Mouse (Mus musculus) intestine, embryonic 14.5 days (tissue): Measurements from ENCODE around the gene Shmt1. TPM values are rescaled to one million over a fixed set of nuclear protein-coding genes. Genes with fewer than 3 reads are reported as not detected.

Experiments
- ATAC-seq: fragments of 200-750 bp; cut with Nextera tagmentation; replicated peaks from 2 replicates; pipeline ENCODE4 v1.8.0; 2017; ENCODE audit warnings: low read depth, moderate number of reproducible peaks, moderate TSS enrichment, moderate library complexity; ENCODE audit not compliant: low FRiP score, low TSS enrichment
- DNase-seq: peaks from one replicate; pipeline ENCODE4 v3.0.0-alpha.2; 2018; ENCODE audit warnings: low spot score
- H3K27ac ChIP-seq: fragments of 300-500 bp; sonication (generic); 2 replicates; pipeline ENCODE4 v1.5.1; 2014; ENCODE audit warnings: low read depth, mild to moderate bottlenecking, control low read depth
- H3K27me3 ChIP-seq: fragments of 300-500 bp; sonication (generic); replicated peaks from 2 replicates; pipeline ENCODE4 v1.6.1; 2014; ENCODE audit warnings: low read length, control low read depth; ENCODE audit not compliant: control insufficient read depth, insufficient read depth
- H3K36me3 ChIP-seq: fragments of 300-500 bp; sonication (generic); 2 replicates; pipeline ENCODE4 v1.6.1; 2014; ENCODE audit warnings: low read length, control low read depth; ENCODE audit not compliant: control insufficient read depth, insufficient read depth
- H3K4me1 ChIP-seq: fragments of 300-500 bp; sonication (generic); replicated peaks from 2 replicates; pipeline ENCODE4 v1.6.1; 2014; ENCODE audit warnings: low read length, control low read depth, mixed read lengths; ENCODE audit not compliant: control insufficient read depth, insufficient read depth
- H3K4me2 ChIP-seq: fragments of 300-500 bp; sonication (generic); 2 replicates; pipeline ENCODE4 v1.6.1; 2014; ENCODE audit warnings: low read length
- H3K4me3 ChIP-seq: fragments of 300-500 bp; sonication (generic); 2 replicates; pipeline ENCODE4 v1.5.1; 2014; ENCODE audit warnings: low read depth, low read length, control low read depth, mixed read lengths
- H3K9ac ChIP-seq: fragments of 300-500 bp; sonication (generic); 2 replicates; pipeline ENCODE4 v1.6.1; 2014; ENCODE audit warnings: mild to moderate bottlenecking, low read length
- H3K9me3 ChIP-seq: fragments of 300-500 bp; sonication (generic); 2 replicates; pipeline ENCODE4 v1.6.1; 2016; ENCODE audit warnings: low read length, control low read depth; ENCODE audit not compliant: control insufficient read depth
- WGBS: fragments of 180-500 bp; shearing (Covaris S2); extraction: QIAGEN DNeasy Blood & Tissue Kit; methylation state at CpG from one replicate; pipeline ENCODE4 v1.1.7; 2014; 5-methylcytosine and 5-hydroxymethylcytosine counted together
- polyA plus RNA-seq: library from polyadenylated mRNA; unstranded; fragments of >200 nt; fragmentation: Nextera tagmentation; extraction: Ambion mirVana; gene quantifications from 2 replicates; pipeline ENCODE4 v1.2.1, GENCODE M21; 2014

Shmt1 gene
- polyA plus RNA-seq, 1 experiment from 2014 or later: 94.7 TPM

DNA sequence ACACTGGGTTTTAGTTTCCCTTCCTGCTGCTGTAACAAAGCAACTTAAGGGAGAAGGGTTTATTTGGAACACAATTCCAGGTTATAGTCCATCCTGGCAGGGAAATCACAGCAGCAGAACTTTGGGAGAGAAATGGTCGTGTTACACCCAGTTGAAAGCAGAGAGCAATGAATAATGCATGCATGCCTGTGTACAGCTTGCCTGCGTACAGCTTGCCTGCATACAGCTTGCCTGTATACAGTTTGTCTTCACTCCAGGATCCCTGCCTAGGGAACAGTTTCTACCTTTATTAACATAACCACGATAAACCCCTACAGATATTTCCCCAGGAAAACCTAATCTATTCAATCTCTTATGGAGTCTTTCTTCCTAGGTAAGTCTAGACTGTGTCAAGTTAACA, 40.7 kb downstream of the Shmt1 start:
- DNase-seq (no peak), ATAC-seq (no peak)
- no peak overlapping the region for H3K4me3 ChIP-seq
- 90% methylated on average over 3 of the region's 3 CpGs for WGBS
- no peaks in the 10 kb centered on the region for H3K9me3 ChIP-seq
- H3K4me2 ChIP-seq: no peak overlapping the region
- H3K9ac ChIP-seq: no peak overlapping the region
- H3K27ac ChIP-seq: no peak overlapping the region
- no peaks in the 10 kb centered on the region for H3K27me3 ChIP-seq
- H3K4me1 ChIP-seq: peaks cover 10% of the 10 kb centered on the region
- no peaks in the 10 kb centered on the region for H3K36me3 ChIP-seq

DNA sequence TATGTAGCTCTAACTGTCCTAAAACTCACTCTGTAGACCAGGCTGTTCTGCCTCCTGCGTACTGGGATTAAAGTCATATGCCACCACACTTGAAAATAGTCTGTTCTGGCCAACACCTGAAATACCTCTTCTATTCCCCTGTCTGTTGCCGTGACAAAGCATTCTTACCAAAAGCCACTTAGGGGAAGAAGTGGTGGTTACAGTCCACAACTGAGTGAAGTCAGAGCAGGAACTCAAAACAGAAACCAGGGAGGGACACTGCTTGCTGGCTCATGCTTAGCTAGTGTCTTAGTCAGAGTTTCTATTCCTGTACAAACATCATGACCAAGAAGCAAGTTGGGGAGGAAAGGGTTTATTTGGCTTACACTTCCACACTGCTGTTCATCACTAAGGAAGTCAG, 42.2 kb downstream of the Shmt1 start:
- 93% methylated on average over 2 of the region's 2 CpGs for WGBS
- Histone ChIP-seq H3K4me3 (no peak overlapping the region), H3K9me3 (no peaks in the 10 kb centered on the region), H3K4me1 (no peaks in the 10 kb centered on the region), H3K4me2 (no peak overlapping the region), H3K27ac (no peak overlapping the region), H3K9ac (no peak overlapping the region), H3K36me3 (no peaks in the 10 kb centered on the region), H3K27me3 (no peaks in the 10 kb centered on the region)
- no peak for ATAC-seq
- DNase-seq: no peak

DNA sequence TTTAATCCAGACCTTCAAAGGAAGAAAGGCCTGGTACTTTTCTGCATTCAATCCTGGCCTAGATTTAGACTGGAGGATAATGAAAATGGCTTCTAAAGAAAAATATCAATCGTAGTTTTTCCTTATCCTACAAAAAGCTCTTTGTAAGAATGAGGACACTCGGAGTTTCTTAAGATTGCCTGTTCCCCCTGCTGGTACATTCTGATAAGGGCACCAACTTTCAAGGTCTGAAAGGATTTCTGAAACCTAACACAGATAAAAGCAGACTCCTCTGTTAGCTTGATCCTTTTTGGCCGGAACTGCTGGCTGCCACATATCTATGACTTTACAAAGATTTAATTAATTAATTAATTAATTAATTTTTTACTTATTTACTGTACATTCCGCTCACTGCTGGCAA, 44.5 kb downstream of the Shmt1 start:
- H3K9me3 ChIP-seq: no peaks in the 10 kb centered on the region
- no peaks in the 10 kb centered on the region for H3K4me1 ChIP-seq
- H3K36me3 ChIP-seq: peaks cover 10% of the 10 kb centered on the region
- no peak for DNase-seq
- no peak for ATAC-seq
- H3K9ac ChIP-seq: no peak overlapping the region
- H3K4me2 ChIP-seq: no peak overlapping the region
- no peak overlapping the region for H3K4me3 ChIP-seq
- no peak overlapping the region for H3K27ac ChIP-seq
- WGBS: 83% methylated on average over 4 of the region's 4 CpGs
- H3K27me3 ChIP-seq: no peaks in the 10 kb centered on the region

DNA sequence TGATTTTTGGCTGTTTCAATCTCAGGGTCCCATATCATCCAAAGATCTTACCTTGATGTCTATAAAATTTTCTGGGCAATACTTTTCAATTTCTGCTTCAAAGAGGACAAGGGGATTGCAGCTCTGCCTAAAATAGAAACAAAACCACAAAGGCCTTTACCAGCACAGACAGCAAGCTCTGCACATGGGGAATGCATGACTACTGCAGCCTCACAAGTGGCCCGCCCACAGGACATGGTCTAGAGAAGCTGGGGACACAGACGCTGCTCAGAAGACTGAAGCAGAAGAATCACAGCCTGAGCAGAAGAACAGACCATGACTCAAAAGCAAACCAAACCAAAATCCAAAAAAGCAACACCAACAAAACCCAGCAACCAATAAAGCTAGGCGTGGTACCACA, 49.8 kb downstream of the Shmt1 start:
- ATAC-seq (no peak), DNase-seq (no peak)
- H3K9ac ChIP-seq: no peak overlapping the region
- no peaks in the 10 kb centered on the region for H3K4me1 ChIP-seq
- no peak overlapping the region for H3K4me3 ChIP-seq
- H3K36me3 ChIP-seq: peaks cover 54% of the 10 kb centered on the region
- no peak overlapping the region for H3K4me2 ChIP-seq
- WGBS: 91% methylated on average over 3 of the region's 3 CpGs
- no peaks in the 10 kb centered on the region for H3K27me3 ChIP-seq
- H3K9me3 ChIP-seq: no peaks in the 10 kb centered on the region
- H3K27ac ChIP-seq: no peak overlapping the region

DNA sequence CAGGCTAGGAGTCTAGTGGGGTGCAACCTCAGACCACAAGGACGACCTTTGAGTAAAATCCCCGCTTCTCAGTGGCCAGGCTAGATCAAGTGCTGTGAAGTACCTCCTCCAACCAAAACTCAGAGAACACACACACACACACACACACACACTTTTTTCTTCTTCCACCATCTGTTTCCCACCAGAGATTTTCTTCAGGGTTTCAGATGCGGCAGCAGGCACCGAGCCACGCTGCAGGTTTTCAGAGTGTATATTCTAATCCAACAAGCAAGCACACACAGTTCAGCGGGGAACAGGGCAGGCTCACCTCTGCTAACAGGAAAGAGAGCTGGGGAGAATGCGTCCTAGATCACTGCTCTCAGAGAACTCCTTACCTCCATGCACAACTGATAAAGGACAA, 55.9 kb downstream of the Shmt1 start:
- no peak overlapping the region for H3K4me2 ChIP-seq
- no peak overlapping the region for H3K27ac ChIP-seq
- H3K4me3 ChIP-seq: no peak overlapping the region
- WGBS: 84% methylated on average over 7 of the region's 7 CpGs
- no peaks in the 10 kb centered on the region for H3K4me1 ChIP-seq
- ATAC-seq (no peak), DNase-seq (no peak)
- H3K27me3 ChIP-seq: no peaks in the 10 kb centered on the region
- H3K9me3 ChIP-seq: no peaks in the 10 kb centered on the region
- H3K9ac ChIP-seq: no peak overlapping the region
- H3K36me3 ChIP-seq: peaks cover 78% of the 10 kb centered on the region

DNA sequence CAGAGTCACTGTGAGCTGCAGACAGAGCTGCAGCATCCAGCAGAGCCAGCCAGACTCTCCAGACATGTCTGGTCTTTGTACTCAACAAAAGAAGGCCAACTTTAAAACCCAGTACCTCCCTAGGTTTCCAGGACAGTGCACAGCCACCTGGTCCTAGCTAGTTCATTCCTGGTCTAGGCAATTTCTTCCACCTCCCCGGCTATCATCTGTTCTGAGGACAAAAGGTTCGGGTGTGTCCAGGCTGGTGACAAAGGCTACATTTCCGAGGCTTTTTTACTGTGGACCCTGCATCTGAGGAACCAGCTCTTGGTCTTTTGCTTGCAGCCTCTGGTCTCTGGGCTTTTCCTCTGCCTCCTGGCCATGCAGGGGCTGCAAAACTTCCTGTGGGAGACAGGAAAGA, 71.2 kb downstream of the Shmt1 start:
- Histone ChIP-seq H3K4me2 (no peak overlapping the region), H3K9me3 (no peaks in the 10 kb centered on the region), H3K4me1 (no peaks in the 10 kb centered on the region), H3K27me3 (no peaks in the 10 kb centered on the region), H3K27ac (no peak overlapping the region), H3K36me3 (peaks cover 61% of the 10 kb centered on the region), H3K4me3 (no peak overlapping the region), H3K9ac (no peak overlapping the region)
- 87% methylated on average over 3 of the region's 3 CpGs for WGBS
- ATAC-seq (no peak), DNase-seq (no peak)

Other genes with a start within 250 kb of the Shmt1 start
- 53.7 and 53.8 TPM in 2 replicates for gene Llgl1, start 112.0 kb downstream of the Shmt1 start, polyA plus RNA-seq
- gene Flii, start 84.5 kb downstream of the Shmt1 start, polyA plus RNA-seq: 87.2 and 91.8 TPM in 2 replicates
- gene Mief2, start 83.3 kb downstream of the Shmt1 start, polyA plus RNA-seq: 11.4 and 11.8 TPM in 2 replicates
- gene Top3a, start 34.4 kb downstream of the Shmt1 start, polyA plus RNA-seq: 13.4 and 16.1 TPM in 2 replicates
- gene Smcr8, start 34.2 kb downstream of the Shmt1 start, polyA plus RNA-seq: 8.2 and 9.2 TPM in 2 replicates
- 49.4 and 50.3 TPM in 2 replicates for gene Dhrs7b, start 18.9 kb upstream of the Shmt1 start, polyA plus RNA-seq
- 73.9 and 81.6 TPM in 2 replicates for gene Tmem11, start 67.6 kb upstream of the Shmt1 start, polyA plus RNA-seq
- gene Natd1, start 103.0 kb upstream of the Shmt1 start, polyA plus RNA-seq: 15.4 and 16.8 TPM in 2 replicates
- 91.7 and 94.5 TPM in 2 replicates for gene Map2k3, start 120.3 kb upstream of the Shmt1 start, polyA plus RNA-seq
- gene Kcnj12, start 210.8 kb upstream of the Shmt1 start, polyA plus RNA-seq: 1.8 and 1.9 TPM in 2 replicates